Mouse (Mus musculus): ENCODE measurements at regions not wholly inside any gene's neighbourhood (a gene's known extent, or its start where the extent isn't known, plus 50 kb on each side); places are given as distances from the start of the nearest gene placed in this dataset.
"Not testable (repeated sequence)": the region's sequence is repeated elsewhere in the genome, so short reads cannot be mapped to it uniquely, and the experiment has no call there.

- CTCF ChIA-PET = not testable (repeated sequence)
Measured at GRCm38 (mm10) chr13:50906431-50906830, 194.2 kb upstream of the Spin1 start.

- CTCF ChIA-PET = no interaction called here
Measured at GRCm38 (mm10) chr13:50906910-50907309, 193.8 kb upstream of the Spin1 start.

- CTCF ChIA-PET = not testable (repeated sequence)
Measured at GRCm38 (mm10) chr13:50912776-50913175, 187.9 kb upstream of the Spin1 start.

- CTCF ChIA-PET = not testable (repeated sequence)
Measured at GRCm38 (mm10) chr13:50934017-50934416, 166.7 kb upstream of the Spin1 start.

GRCm38 (mm10) chr13:50942561-50942960 lies 158.1 kb upstream of the Spin1 start:
- CTCF ChIA-PET = no interaction called here

GRCm38 (mm10) chr13:50949545-50950226 lies 151.0 kb upstream of the Spin1 start:
- CTCF ChIA-PET = interaction anchor here (0.7 to 0.9 kb wide), 2 partner anchors 10 to 667 kb away, joined by 3 to 6 read pairs; no protein-coding TSS in a partner anchor

GRCm38 (mm10) chr13:50954671-50955070 lies 146.0 kb upstream of the Spin1 start:
- CTCF ChIA-PET = no interaction called here

GRCm38 (mm10) chr13:50958051-50958883 lies 142.4 kb upstream of the Spin1 start:
- CTCF ChIA-PET = no interaction called here

- CTCF ChIA-PET = no interaction called here
Measured at GRCm38 (mm10) chr13:50960909-50961308, 139.8 kb upstream of the Spin1 start.

- CTCF ChIA-PET = no interaction called here
Measured at GRCm38 (mm10) chr13:50964070-50964469, 136.6 kb upstream of the Spin1 start.

- CTCF ChIA-PET = not testable (repeated sequence)
Measured at GRCm38 (mm10) chr13:50965041-50965440, 135.6 kb upstream of the Spin1 start.

- CTCF ChIA-PET = no interaction called here
Measured at GRCm38 (mm10) chr13:50965678-50966077, 135.0 kb upstream of the Spin1 start.

GRCm38 (mm10) chr13:50966826-50967225 lies 133.9 kb upstream of the Spin1 start:
- CTCF ChIA-PET = no interaction called here

- CTCF ChIA-PET = no interaction called here
Measured at GRCm38 (mm10) chr13:50973379-50973778, 127.3 kb upstream of the Spin1 start.

- CTCF ChIA-PET = no interaction called here
Measured at GRCm38 (mm10) chr13:50975306-50975920, 125.3 kb upstream of the Spin1 start.

- CTCF ChIA-PET = interaction anchor here (0.6 kb wide), 1 partner anchor 1715 kb away, joined by 12 read pairs; no protein-coding TSS in a partner anchor
Measured at GRCm38 (mm10) chr13:50982005-50982404, 118.7 kb upstream of the Spin1 start.

GRCm38 (mm10) chr13:50982990-50983389 lies 117.7 kb upstream of the Spin1 start:
- CTCF ChIA-PET = no interaction called here

GRCm38 (mm10) chr13:50991726-50992432 lies 108.8 kb upstream of the Spin1 start:
- CTCF ChIA-PET = no interaction called here

GRCm38 (mm10) chr13:50999738-51000137 lies 100.9 kb upstream of the Spin1 start:
- CTCF ChIA-PET = no interaction called here

GRCm38 (mm10) chr13:51004827-51005226 lies 95.9 kb upstream of the Spin1 start:
- CTCF ChIA-PET = no interaction called here

- CTCF ChIA-PET = no interaction called here
Measured at GRCm38 (mm10) chr13:51010736-51011135, 89.9 kb upstream of the Spin1 start.

GRCm38 (mm10) chr13:51016209-51016608 lies 84.5 kb upstream of the Spin1 start:
- CTCF ChIA-PET = no interaction called here
